Mouse (Mus musculus) lung, embryonic 14.5 days (tissue): ENCODE data around the gene Map2k1. TPM values are rescaled to one million over a fixed set of nuclear protein-coding genes. Genes with fewer than 3 reads are reported as not detected.
"Not testable (repeated sequence)": the region's sequence is repeated elsewhere in the genome, so short reads cannot be mapped to it uniquely, and the experiment has no call there.

Experiments used
- ATAC-seq: fragments of 200-750 bp; cut with Nextera tagmentation; 2 replicates; pipeline ENCODE4 v1.8.0; 2017; ENCODE audit warnings: mild to moderate bottlenecking, moderate TSS enrichment, moderate library complexity; ENCODE audit not compliant: insufficient read depth
- DNase-seq: peaks from one replicate; pipeline ENCODE4 v3.0.0-alpha.2; 2015
- H3K27ac ChIP-seq: fragments of 300-500 bp; sonication (generic); 2 replicates; pipeline ENCODE4 v1.5.1; 2014; ENCODE audit warnings: low read depth, mild to moderate bottlenecking, moderate library complexity
- H3K27me3 ChIP-seq: fragments of 300-500 bp; sonication (generic); 2 replicates; pipeline ENCODE4 v1.6.1; 2014; ENCODE audit warnings: low read length, control low read depth; ENCODE audit not compliant: insufficient read depth
- H3K36me3 ChIP-seq: fragments of 300-500 bp; sonication (generic); 2 replicates; pipeline ENCODE4 v1.6.1; 2014; ENCODE audit warnings: control low read depth; ENCODE audit not compliant: insufficient read depth
- H3K4me1 ChIP-seq: fragments of 300-500 bp; sonication (generic); 2 replicates; pipeline ENCODE4 v1.6.1; 2014; ENCODE audit warnings: antibody characterized with exemption, control low read depth; ENCODE audit not compliant: insufficient read depth
- H3K4me2 ChIP-seq: fragments of 300-500 bp; sonication (generic); 2 replicates; pipeline ENCODE4 v1.6.1; 2014; ENCODE audit warnings: mild to moderate bottlenecking
- H3K4me3 ChIP-seq: fragments of 300-500 bp; sonication (generic); 2 replicates; pipeline ENCODE4 v1.5.1; 2014; ENCODE audit warnings: low read depth, low read length
- H3K9ac ChIP-seq: fragments of 300-500 bp; sonication (generic); 2 replicates; pipeline ENCODE4 v1.6.1; 2014
- H3K9me3 ChIP-seq: fragments of 300-500 bp; sonication (generic); 2 replicates; pipeline ENCODE4 v1.6.1; 2016; ENCODE audit warnings: low read depth, low read length, control low read depth
- CTCF ChIP-seq: IDR thresholded peaks from 2 replicates; pipeline ENCODE4 v1.5.1; 2016; ENCODE audit warnings: antibody characterized with exemption, low read depth
- WGBS: fragments of 180-500 bp; shearing (Covaris S2); extraction: QIAGEN DNeasy Blood & Tissue Kit; methylation state at CpG from one replicate; pipeline ENCODE4 v1.1.7; 2014; 5-methylcytosine and 5-hydroxymethylcytosine counted together
- polyA plus RNA-seq: library from polyadenylated mRNA; unstranded; fragments of >200 nt; fragmentation: Nextera tagmentation; extraction: Ambion mirVana; gene quantifications from 2 replicates; pipeline ENCODE4 v1.2.1, GENCODE M21; 2014

Gene Map2k1
- polyA plus RNA-seq, 1 experiment from 2014 or later = 71.2 TPM

GRCm38 (mm10) chr9:64214452-64214851, 39.0 kb downstream of the Map2k1 start:
- H3K9me3 ChIP-seq = no peaks in the 10 kb centered on the region
- no peak overlapping the region for H3K4me3 ChIP-seq
- H3K36me3 ChIP-seq = peaks cover 27% of the 10 kb centered on the region
- no peak for TF ChIP-seq CTCF
- no peak for DNase-seq
- H3K4me1 ChIP-seq = no peaks in the 10 kb centered on the region
- no peak overlapping the region for H3K4me2 ChIP-seq
- 87% methylated on average over 17 of the region's 17 CpGs for WGBS
- no peak overlapping the region for H3K9ac ChIP-seq
- no peak for ATAC-seq
- H3K27me3 ChIP-seq = no peaks in the 10 kb centered on the region
- H3K27ac ChIP-seq = no peak overlapping the region

- ATAC-seq (no peak), DNase-seq (no peak)
- no peak overlapping the region for H3K4me2 ChIP-seq
- H3K27me3 ChIP-seq = no peaks in the 10 kb centered on the region
- TF ChIP-seq CTCF = no peak
- H3K4me3 ChIP-seq = no peak overlapping the region
- WGBS = 77% methylated on average over 3 of the region's 3 CpGs
- H3K27ac ChIP-seq = no peak overlapping the region
- no peak overlapping the region for H3K9ac ChIP-seq
- no peaks in the 10 kb centered on the region for H3K4me1 ChIP-seq
- H3K36me3 ChIP-seq = peaks cover 56% of the 10 kb centered on the region
- H3K9me3 ChIP-seq = no peaks in the 10 kb centered on the region
These were observed 45.8 kb downstream of the Map2k1 start for GRCm38 (mm10) chr9:64207509-64208084.

DNA sequence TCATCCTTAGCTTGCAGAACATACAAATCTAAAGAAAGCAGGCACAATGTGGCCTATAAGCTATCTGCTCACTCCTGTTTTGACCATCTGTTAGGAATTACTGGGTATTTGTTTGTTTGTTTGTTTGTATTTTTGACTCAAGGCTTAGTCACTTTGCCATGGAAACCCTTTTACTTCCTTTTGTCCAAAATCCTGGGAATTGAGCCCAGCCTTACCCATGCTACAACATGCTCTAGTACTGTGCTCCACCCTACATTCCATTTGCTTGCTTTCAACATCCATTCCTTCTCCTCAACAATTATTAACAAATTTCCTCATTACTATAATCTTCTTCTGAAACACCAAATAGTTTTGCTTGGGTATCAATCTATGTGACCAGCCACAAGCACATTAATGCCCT, 50.6 kb downstream of the Map2k1 start:
- H3K36me3 ChIP-seq = peaks cover 34% of the 10 kb centered on the region; the same call in 1 of the 2 replicates

DNA sequence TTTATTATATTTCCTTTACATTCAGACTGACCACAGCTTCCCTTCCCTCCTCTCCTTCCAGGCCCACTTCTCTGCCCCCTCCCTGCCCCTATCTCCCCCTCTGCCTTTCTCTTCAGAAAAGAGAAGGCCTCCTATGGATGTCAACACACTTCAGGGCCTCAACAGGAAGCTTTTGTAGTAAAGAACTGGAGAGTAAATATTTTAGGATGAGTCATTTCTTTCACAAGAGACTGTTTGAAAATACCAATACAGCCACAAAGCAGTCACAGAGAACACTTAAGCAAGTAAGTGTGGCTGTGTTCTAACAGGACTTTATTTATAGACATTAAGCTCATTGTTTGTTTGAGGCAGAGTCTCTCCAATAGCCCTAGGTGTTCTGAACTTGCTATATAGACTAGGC, 51.1 kb downstream of the Map2k1 start:
- DNase-seq = no peak
- peaks cover 33% of the 10 kb centered on the region; the same call in 1 of the 2 replicates for H3K36me3 ChIP-seq

More for the DNA sequence above, 50.6 kb downstream of the Map2k1 start:
- no peaks in the 10 kb centered on the region for H3K27me3 ChIP-seq
- DNase-seq (no peak), ATAC-seq (no peak)
- H3K4me3 ChIP-seq = no peak overlapping the region
- no peak overlapping the region for H3K4me2 ChIP-seq
- H3K9me3 ChIP-seq = no peaks in the 10 kb centered on the region
- no peak overlapping the region for H3K27ac ChIP-seq
- no peak overlapping the region for H3K9ac ChIP-seq
- H3K4me1 ChIP-seq = no peaks in the 10 kb centered on the region
- TF ChIP-seq CTCF = no peak

GRCm38 (mm10) chr9:64199897-64200296, 53.5 kb downstream of the Map2k1 start:
- H3K4me3 ChIP-seq = no peak overlapping the region
- no peak overlapping the region for H3K4me2 ChIP-seq
- H3K27ac ChIP-seq = no peak overlapping the region
- TF ChIP-seq CTCF = no peak
- DNase-seq = no peak
- H3K36me3 ChIP-seq = peaks cover 19% of the 10 kb centered on the region; the same call in 1 of the 2 replicates
- ATAC-seq = no peak
- 59% methylated on average over 2 of the region's 2 CpGs for WGBS
- H3K9me3 ChIP-seq = no peaks in the 10 kb centered on the region
- H3K9ac ChIP-seq = no peak overlapping the region
- H3K27me3 ChIP-seq = no peaks in the 10 kb centered on the region
- H3K4me1 ChIP-seq = no peaks in the 10 kb centered on the region

More for the DNA sequence above, 51.1 kb downstream of the Map2k1 start:
- no peak for TF ChIP-seq CTCF
- H3K27ac ChIP-seq = no peak overlapping the region
- no peak overlapping the region for H3K9ac ChIP-seq
- no peak for ATAC-seq
- H3K9me3 ChIP-seq = no peaks in the 10 kb centered on the region
- no peaks in the 10 kb centered on the region for H3K27me3 ChIP-seq
- H3K4me3 ChIP-seq = no peak overlapping the region
- no peak overlapping the region for H3K4me2 ChIP-seq
- H3K4me1 ChIP-seq = no peaks in the 10 kb centered on the region

DNA sequence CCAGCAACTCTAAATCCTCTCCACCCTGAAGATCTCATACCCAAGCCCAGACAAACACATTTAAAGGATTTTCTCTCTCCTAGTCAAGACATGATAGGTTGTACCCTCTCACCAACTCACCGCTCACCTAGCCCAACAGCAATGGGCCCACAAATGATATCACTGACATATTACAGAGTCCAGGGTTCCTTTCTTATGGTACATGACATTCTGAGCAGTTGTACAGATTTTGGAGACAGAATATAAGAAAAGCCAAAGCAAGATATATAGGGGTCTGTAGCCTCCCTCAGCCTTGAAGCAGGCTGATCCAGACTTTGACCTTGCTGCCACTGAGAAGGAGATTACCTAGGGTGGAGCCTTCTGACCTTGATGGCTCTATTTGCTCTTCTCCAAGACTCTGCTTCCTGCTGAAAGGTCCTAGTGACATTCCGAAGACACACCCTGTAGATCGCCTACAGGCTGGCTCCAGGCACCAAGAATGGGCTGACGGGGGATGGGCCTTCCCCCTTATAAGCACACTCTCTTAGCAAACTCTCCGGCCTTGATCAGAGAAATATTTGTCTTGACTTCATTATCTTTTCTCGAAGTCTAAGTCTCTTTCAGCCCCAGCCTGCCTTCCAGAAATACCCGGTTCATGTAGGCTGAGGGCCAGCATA, 54.5 kb downstream of the Map2k1 start:
- ATAC-seq, H3K27me3 ChIP-seq, H3K4me2 ChIP-seq, H3K9me3 ChIP-seq, H3K27ac ChIP-seq, H3K4me1 ChIP-seq, DNase-seq, H3K4me3 ChIP-seq, H3K9ac ChIP-seq: not testable (repeated sequence)
- peaks cover 10% of the 10 kb centered on the region; the same call in 1 of the 2 replicates for H3K36me3 ChIP-seq
- 73% methylated on average over 7 of the region's 7 CpGs for WGBS

- DNase-seq (no peak), ATAC-seq (no peak)
- Histone ChIP-seq H3K9ac (no peak overlapping the region), H3K27ac (no peak overlapping the region), H3K4me1 (no peaks in the 10 kb centered on the region), H3K9me3 (no peaks in the 10 kb centered on the region), H3K4me3 (no peak overlapping the region), H3K4me2 (no peak overlapping the region), H3K36me3 (peaks cover 13% of the 10 kb centered on the region; the same call in 1 of the 2 replicates), H3K27me3 (no peaks in the 10 kb centered on the region)
- WGBS = 89% methylated on average over 5 of the region's 5 CpGs
- TF ChIP-seq CTCF = no peak
These were observed 55.2 kb downstream of the Map2k1 start for GRCm38 (mm10) chr9:64198068-64198762.
